Mouse (Mus musculus) kidney, adult 2 months (tissue): ENCODE data around the gene Gtsf1l.

Experiments
- CTCF ChIP-seq: fragments of 200-500 bp; conservative IDR thresholded peaks from 2 replicates; pipeline ENCODE4 v1.5.1; 2011; ENCODE audit warnings: low read depth, mild to moderate bottlenecking, control low read depth, low read length, moderate library complexity, mixed read lengths; ENCODE audit not compliant: insufficient read depth, insufficient read length
- POLR2A ChIP-seq: fragments of 200-500 bp; IDR thresholded peaks from one replicate; pipeline ENCODE4 v1.6.1; 2011; ENCODE audit warnings: low read depth, low read length, control low read depth

DNA sequence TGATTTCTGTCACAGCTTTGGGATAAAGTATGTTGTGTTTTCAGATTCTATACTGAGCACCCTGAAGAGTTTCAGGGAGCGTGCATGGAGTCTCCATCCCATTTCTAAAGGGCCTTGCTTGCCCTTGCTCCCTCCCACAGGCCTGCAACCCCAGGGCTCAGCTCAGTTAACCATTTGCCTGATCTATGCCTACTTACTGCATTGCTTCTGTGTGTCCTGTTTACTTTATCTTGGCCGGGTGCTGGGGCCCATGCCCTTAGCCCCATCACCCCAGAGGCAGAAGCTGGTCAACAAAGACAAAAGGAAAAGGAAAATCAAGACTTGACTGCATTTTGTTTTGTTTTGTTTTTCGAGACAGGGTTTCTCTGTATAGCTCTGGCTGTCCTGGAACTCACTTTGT is 16.1 kb downstream of the Gtsf1l start:
- TF ChIP-seq CTCF (no peak), POLR2A (no peak)
